Mouse (Mus musculus) WW6 (cell line): ENCODE data around the gene Ppp2r5a.
A peak's percentile ranks its signal among the peaks of the same experiment; 100 is the strongest.

Source experiments
- DNase-seq: peaks from one replicate; pipeline ENCODE4 v3.0.0-alpha.2; 2013; ENCODE audit warnings: low read depth, low spot score

Gene Ppp2r5a

GRCm38 (mm10) chr1:191418936-191419335, 15.9 kb upstream of the Ppp2r5a start:
- no peak for DNase-seq

- no peak for DNase-seq
Observed at GRCm38 (mm10) chr1:191417111-191417510, 14.0 kb upstream of the Ppp2r5a start.

GRCm38 (mm10) chr1:191416611-191417010, 13.5 kb upstream of the Ppp2r5a start:
- DNase-seq, result no peak

- DNase-seq, result no peak
Observed at GRCm38 (mm10) chr1:191414432-191414831, 11.4 kb upstream of the Ppp2r5a start.

- DNase-seq, result no peak
Observed at GRCm38 (mm10) chr1:191413691-191414415, 10.8 kb upstream of the Ppp2r5a start.

GRCm38 (mm10) chr1:191410294-191411036, 7.4 kb upstream of the Ppp2r5a start:
- no peak for DNase-seq

GRCm38 (mm10) chr1:191407246-191407645, 4.2 kb upstream of the Ppp2r5a start:
- no peak for DNase-seq

- DNase-seq, result no peak
Observed at GRCm38 (mm10) chr1:191406516-191406915, 3.4 kb upstream of the Ppp2r5a start.

- no peak for DNase-seq
Observed at GRCm38 (mm10) chr1:191404721-191405329, 1.8 kb upstream of the Ppp2r5a start.

- no peak for DNase-seq
Observed at GRCm38 (mm10) chr1:191404301-191404700, 1.2 kb upstream of the Ppp2r5a start.

GRCm38 (mm10) chr1:191402506-191402905, 566 bp downstream of the Ppp2r5a start:
- no peak for DNase-seq

GRCm38 (mm10) chr1:191396897-191397849, 5.9 kb downstream of the Ppp2r5a start:
- peak; percentile 96 for DNase-seq

GRCm38 (mm10) chr1:191396446-191396845, 6.6 kb downstream of the Ppp2r5a start:
- no peak for DNase-seq

GRCm38 (mm10) chr1:191395871-191396433, 7.1 kb downstream of the Ppp2r5a start:
- no peak for DNase-seq

- DNase-seq, result no peak
Observed at GRCm38 (mm10) chr1:191395200-191395599, 7.9 kb downstream of the Ppp2r5a start.

- DNase-seq, result no peak
Observed at GRCm38 (mm10) chr1:191394126-191394525, 8.9 kb downstream of the Ppp2r5a start.

- no peak for DNase-seq
Observed at GRCm38 (mm10) chr1:191393536-191393935, 9.5 kb downstream of the Ppp2r5a start.

GRCm38 (mm10) chr1:191391311-191391710, 11.8 kb downstream of the Ppp2r5a start:
- DNase-seq, result no peak

GRCm38 (mm10) chr1:191384786-191385430, 18.2 kb downstream of the Ppp2r5a start:
- no peak for DNase-seq

GRCm38 (mm10) chr1:191381955-191382736, 20.9 kb downstream of the Ppp2r5a start:
- no peak for DNase-seq
